Mouse (Mus musculus) cortical plate, adult 2 months (tissue): ENCODE results near the gene Srebf2.

Source experiments
- CTCF ChIP-seq: fragments of 200-500 bp; IDR thresholded peaks from 2 replicates; pipeline ENCODE4 v1.5.1; 2011; ENCODE audit warnings: mild to moderate bottlenecking, control low read depth, low read length; ENCODE audit not compliant: insufficient read depth; ENCODE audit errors: extremely low read depth
- POLR2A ChIP-seq: fragments of 200-500 bp; IDR thresholded peaks from 2 replicates; pipeline ENCODE4 v1.6.1; 2011; ENCODE audit warnings: mild to moderate bottlenecking, low read length, control low read depth; ENCODE audit not compliant: insufficient read depth; ENCODE audit errors: extremely low read depth

DNA sequence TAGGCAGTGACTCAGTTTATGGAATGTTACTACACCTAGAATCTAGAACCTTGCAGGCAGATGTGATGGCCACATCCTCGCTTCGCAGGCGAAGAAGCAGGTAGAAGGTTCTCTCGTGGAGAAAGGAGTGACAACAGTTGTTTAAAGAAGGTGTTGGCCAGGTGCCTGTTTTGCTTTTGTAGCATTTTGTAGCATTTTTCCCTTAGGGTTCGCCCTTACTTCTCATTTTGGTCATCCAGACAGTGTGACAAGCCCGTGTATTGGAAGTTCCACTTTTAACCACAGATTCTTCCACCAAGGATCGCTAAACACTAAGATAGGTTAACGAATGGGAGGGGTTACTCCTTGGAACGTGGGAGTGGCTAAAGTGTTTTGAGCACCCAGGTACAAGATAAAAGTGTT, 1.5 kb downstream of the Srebf2 start:
- no peak for TF ChIP-seq CTCF
- TF ChIP-seq POLR2A, result no peak
